ENCODE assay signal across 8 mouse cellular contexts in the genomic region with DNA sequence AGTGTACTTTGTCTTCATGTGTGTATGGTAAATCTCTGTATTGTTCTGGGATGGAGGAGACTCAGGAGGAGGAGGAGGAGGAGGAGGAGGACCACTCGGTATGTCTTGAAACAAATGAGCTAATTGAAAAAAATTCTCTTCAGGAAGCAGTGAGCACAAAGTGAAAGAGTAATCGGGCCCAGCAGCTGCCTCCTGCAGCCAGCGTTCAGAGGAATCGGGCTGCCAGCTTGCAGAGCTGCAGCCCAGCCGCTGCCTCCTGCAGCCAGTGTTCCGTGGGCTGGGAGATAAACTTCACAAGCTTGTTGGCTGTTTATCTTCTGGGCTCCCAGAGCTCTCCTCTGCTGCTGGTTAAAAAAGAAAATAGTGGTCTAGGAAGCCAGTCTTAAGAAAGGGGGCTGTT.
DNase-seq lines count a peak whose midpoint lies in the region; ATAC-seq and TF ChIP-seq lines count a peak whose summit lies in the region.

No protein-coding gene starts in this region.

- WGBS in embryonic facial prominence, embryonic 15.5 days: 3% methylated on average over 6 of the region's 6 CpGs
- WGBS in intestine, embryonic 15.5 days: 1% methylated on average over 6 of the region's 6 CpGs

- H3K79me2 ChIP-seq in myocyte (ENCODE audit: control insufficient read depth, insufficient read depth): no peaks in the 10 kb centered on the region

- DNase-seq in lung, postnatal 10 days: peak; percentile 31
- DNase-seq in lung, adult 18-20 months: no peak
- no peak for DNase-seq in frontal cortex, postnatal 10 days (ENCODE audit: low spot score in 2 of 2)
- DNase-seq in adrenal gland, adult 2 months: no peak
- no peak for DNase-seq in cerebellum, postnatal 10 days

- peak overlapping the region; percentile 34 for H3K4me2 ChIP-seq in embryonic facial prominence, embryonic 15.5 days (replicated peaks)
- peak overlapping the region; percentile 42 for H3K4me2 ChIP-seq in intestine, embryonic 15.5 days (replicated peaks)
- peak overlapping the region; percentile 35 for H3K4me2 ChIP-seq in myocyte (ENCODE audit: low read depth)

- no peaks in the 10 kb centered on the region for H3K36me3 ChIP-seq in embryonic facial prominence, embryonic 15.5 days
- no peaks in the 10 kb centered on the region for H3K36me3 ChIP-seq in intestine, embryonic 15.5 days
- no peaks in the 10 kb centered on the region for H3K36me3 ChIP-seq in myocyte (ENCODE audit: control insufficient read depth, insufficient read depth)

- no peaks in the 10 kb centered on the region for H3K9me3 ChIP-seq in embryonic facial prominence, embryonic 15.5 days (replicated peaks)
- no peaks in the 10 kb centered on the region for H3K9me3 ChIP-seq in intestine, embryonic 15.5 days

- H3K4me3 ChIP-seq in embryonic facial prominence, embryonic 15.5 days (replicated peaks): peak overlapping the region; percentile 15; the same call in 1 of the 2 replicates
- H3K4me3 ChIP-seq in intestine, embryonic 15.5 days (replicated peaks): no peak overlapping the region
- H3K4me3 ChIP-seq in myocyte: no peak overlapping the region

- H3K27ac ChIP-seq in embryonic facial prominence, embryonic 15.5 days (replicated peaks): peak overlapping the region; percentile 73
- H3K27ac ChIP-seq in intestine, embryonic 15.5 days: peak overlapping the region; percentile 55; the same call in 1 of the 2 replicates

- no peak overlapping the region for H3ac ChIP-seq in myocyte (ENCODE audit: control insufficient read depth, insufficient read length)

- H3K9ac ChIP-seq in embryonic facial prominence, embryonic 15.5 days: no peak overlapping the region
- H3K9ac ChIP-seq in intestine, embryonic 15.5 days: peak overlapping the region; percentile 26; the same call in 1 of the 2 replicates

- no peak for TF ChIP-seq POLR2A in myocyte (IDR thresholded peaks at IDR 0.05; ENCODE audit: insufficient read length, low read depth)

- ATAC-seq in embryonic facial prominence, embryonic 15.5 days (ENCODE audit: insufficient number of reproducible peaks, low FRiP score, low TSS enrichment, low read depth): no peak
- ATAC-seq in intestine, embryonic 15.5 days: no peak

- peaks cover 49% of the 10 kb centered on the region for H3K4me1 ChIP-seq in embryonic facial prominence, embryonic 15.5 days
- H3K4me1 ChIP-seq in intestine, embryonic 15.5 days (replicated peaks): peaks cover 27% of the 10 kb centered on the region

- H3K27me3 ChIP-seq in embryonic facial prominence, embryonic 15.5 days: no peaks in the 10 kb centered on the region
- no peaks in the 10 kb centered on the region for H3K27me3 ChIP-seq in intestine, embryonic 15.5 days (replicated peaks)
- no peaks in the 10 kb centered on the region for H3K27me3 ChIP-seq in myocyte (ENCODE audit: control insufficient read depth, insufficient read depth, insufficient read length)

TF ChIP-seq in myocyte, 11 proteins besides CTCF, POLR2A, EP300 and RAD21:
- no peak for TF ChIP-seq MYOG (IDR thresholded peaks at IDR 0.05; ENCODE audit: control insufficient read depth in 1 of 3, insufficient read depth in 1 of 3, insufficient read length in 2 of 3, low read depth in 2 of 3)
- TF ChIP-seq SRF (IDR thresholded peaks at IDR 0.05; ENCODE audit: control insufficient read depth, insufficient read length, low read depth): no peak
- TF ChIP-seq MYOD1 (IDR thresholded peaks at IDR 0.05; ENCODE audit: control insufficient read depth in 1 of 3, insufficient read length in 2 of 3, low read depth in 2 of 3): peak in 1 of 3 experiments; percentile 11
- no peak for TF ChIP-seq REST (IDR thresholded peaks at IDR 0.05; ENCODE audit: insufficient read depth, insufficient read length)
TF ChIP-seq in myocyte: peak in this region for 1.
